Mouse (Mus musculus): ENCODE measurements at regions not wholly inside any gene's neighbourhood (a gene's known extent, or its start where the extent isn't known, plus 50 kb on each side); places are given as distances from the start of the nearest gene placed in this dataset.

DNA sequence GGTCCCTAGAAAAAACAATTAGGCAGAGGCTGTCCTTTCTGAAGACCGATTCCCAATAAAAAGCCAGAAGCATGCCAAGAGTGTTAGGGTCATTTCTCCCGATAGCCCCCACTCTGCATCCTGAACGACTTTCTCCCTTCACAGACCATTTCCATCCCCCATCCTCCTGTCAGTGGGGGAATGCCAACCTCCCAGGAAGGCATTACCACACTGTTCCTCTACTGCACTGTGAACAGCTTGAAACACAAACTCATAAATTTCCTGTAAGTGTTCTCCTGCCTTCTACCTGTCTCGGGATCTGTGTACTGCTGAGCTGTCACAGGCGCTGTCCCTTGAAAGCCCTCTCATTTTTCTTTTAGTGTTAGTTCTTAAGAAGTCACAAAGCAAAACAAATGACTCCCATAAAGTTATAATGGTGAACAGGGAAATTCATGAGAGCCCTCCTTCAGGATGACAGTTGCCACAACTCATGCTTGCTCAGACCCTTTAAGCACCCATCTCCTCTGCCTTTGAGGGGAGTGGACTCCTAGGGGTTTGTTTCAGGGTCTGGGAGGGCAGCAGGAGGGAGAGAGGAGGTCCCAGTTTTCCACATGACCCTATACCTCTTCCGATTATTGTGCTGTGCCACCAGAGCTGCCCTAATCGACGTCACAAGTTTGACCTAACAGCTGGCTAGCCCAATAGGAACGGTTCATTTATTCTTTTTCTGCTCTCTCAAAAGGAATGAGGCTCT lies 139.9 kb downstream of the Rchy1 start:
- no peak for DNase-seq (ENCODE audit: extremely low read depth, low read depth, low spot score)
- Histone ChIP-seq H3K4me1 (ENCODE audit: control insufficient read depth, insufficient read depth, low read length) (no peaks in the 10 kb centered on the region), H3K79me2 (ENCODE audit: control insufficient read depth, insufficient read depth, low read length) (no peaks in the 10 kb centered on the region), H3K4me3 (ENCODE audit: insufficient read depth, low read depth, low read length) (no peak overlapping the region), H3K27ac (replicated peaks; ENCODE audit: insufficient read depth, low read depth, low read length) (no peak overlapping the region), H3K36me3 (ENCODE audit: control insufficient read depth, insufficient read depth, low read length) (no peaks in the 10 kb centered on the region), H3K27me3 (ENCODE audit: control insufficient read depth, insufficient read depth, low read length) (no peaks in the 10 kb centered on the region), H3K9ac (ENCODE audit: low read depth, low read length) (no peak overlapping the region)
- 81% methylated on average over 9 of the region's 9 CpGs for WGBS
- no peak for TF ChIP-seq POLR2A (IDR thresholded peaks at IDR 0.05; ENCODE audit: extremely low read depth, insufficient read depth, low read length)
- TF ChIP-seq CTCF (IDR thresholded peaks at IDR 0.05; ENCODE audit: low read depth, low read length): no peak

DNA sequence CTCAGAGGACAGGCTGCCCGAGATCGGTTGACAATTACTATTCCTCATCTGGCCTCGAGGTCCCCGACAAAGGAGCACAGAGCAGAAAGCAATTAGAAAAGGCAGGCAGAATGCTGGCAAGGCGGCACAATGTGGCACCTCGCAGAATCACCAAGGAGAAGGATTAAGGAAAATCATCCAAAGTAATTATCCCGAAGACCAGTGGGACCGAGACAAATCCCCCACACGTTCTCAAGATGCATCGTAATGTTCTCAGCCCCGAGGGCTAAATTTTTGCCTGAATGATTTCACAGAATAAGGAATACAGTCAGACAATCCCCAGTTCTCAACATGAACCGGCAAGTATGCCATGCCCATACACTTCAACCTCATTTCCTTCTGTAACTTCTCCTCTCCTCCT lies 144.1 kb downstream of the Rchy1 start:
- Histone ChIP-seq H3K9ac (ENCODE audit: low read depth, low read length) (no peak overlapping the region), H3K79me2 (ENCODE audit: control insufficient read depth, insufficient read depth, low read length) (no peaks in the 10 kb centered on the region), H3K27ac (replicated peaks; ENCODE audit: insufficient read depth, low read depth, low read length) (no peak overlapping the region), H3K4me1 (ENCODE audit: control insufficient read depth, insufficient read depth, low read length) (no peaks in the 10 kb centered on the region), H3K36me3 (ENCODE audit: control insufficient read depth, insufficient read depth, low read length) (no peaks in the 10 kb centered on the region), H3K4me3 (ENCODE audit: insufficient read depth, low read depth, low read length) (no peak overlapping the region), H3K27me3 (ENCODE audit: control insufficient read depth, insufficient read depth, low read length) (no peaks in the 10 kb centered on the region)
- WGBS: 87% methylated on average over 12 of the region's 12 CpGs
- TF ChIP-seq CTCF (IDR thresholded peaks at IDR 0.05; ENCODE audit: low read depth, low read length) (no peak), POLR2A (IDR thresholded peaks at IDR 0.05; ENCODE audit: extremely low read depth, insufficient read depth, low read length) (no peak)
- DNase-seq (ENCODE audit: extremely low read depth, low read depth, low spot score): no peak

GRCm38 (mm10) chr5:91818195-91818594 lies 144.7 kb downstream of the Rchy1 start:
- H3K9ac ChIP-seq (ENCODE audit: low read depth, low read length): no peak overlapping the region
- 88% methylated on average over 11 of the region's 11 CpGs for WGBS
- H3K4me1 ChIP-seq (ENCODE audit: control insufficient read depth, insufficient read depth, low read length): no peaks in the 10 kb centered on the region
- TF ChIP-seq CTCF (IDR thresholded peaks at IDR 0.05; ENCODE audit: low read depth, low read length) (no peak), POLR2A (IDR thresholded peaks at IDR 0.05; ENCODE audit: extremely low read depth, insufficient read depth, low read length) (no peak)
- H3K36me3 ChIP-seq (ENCODE audit: control insufficient read depth, insufficient read depth, low read length): no peaks in the 10 kb centered on the region
- DNase-seq (ENCODE audit: extremely low read depth, low read depth, low spot score): no peak
- H3K27ac ChIP-seq (replicated peaks; ENCODE audit: insufficient read depth, low read depth, low read length): no peak overlapping the region
- no peak overlapping the region for H3K4me3 ChIP-seq (ENCODE audit: insufficient read depth, low read depth, low read length)
- no peaks in the 10 kb centered on the region for H3K27me3 ChIP-seq (ENCODE audit: control insufficient read depth, insufficient read depth, low read length)
- H3K79me2 ChIP-seq (ENCODE audit: control insufficient read depth, insufficient read depth, low read length): no peaks in the 10 kb centered on the region

DNA sequence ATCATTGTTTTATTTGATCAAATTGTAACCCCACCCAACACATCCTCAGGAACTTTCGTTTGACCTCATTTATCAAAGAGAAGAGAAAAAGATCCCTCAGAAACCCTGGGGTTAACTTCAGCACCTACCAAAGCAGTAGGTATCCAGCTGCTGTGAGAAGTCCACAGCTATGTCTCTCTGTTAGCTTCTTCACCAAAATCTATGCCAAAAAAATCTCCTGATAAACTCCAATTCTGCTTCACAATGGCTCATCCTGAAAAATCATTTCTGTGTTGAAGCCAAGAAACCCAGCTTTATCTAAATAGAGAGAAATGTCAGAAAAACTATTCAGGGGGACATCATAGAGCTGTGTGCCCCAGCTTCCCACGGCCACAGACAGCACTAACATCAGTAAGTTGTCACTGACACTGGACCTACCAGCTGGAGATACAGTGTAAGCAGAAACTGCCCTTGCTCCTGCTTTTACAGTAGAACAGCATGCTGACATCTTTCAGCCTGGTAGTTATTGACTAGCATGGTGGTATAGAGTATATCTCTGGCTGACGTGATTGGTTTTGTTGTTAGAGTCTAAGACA lies 146.4 kb downstream of the Rchy1 start:
- TF ChIP-seq POLR2A (IDR thresholded peaks at IDR 0.05; ENCODE audit: extremely low read depth, insufficient read depth, low read length): no peak

DNA sequence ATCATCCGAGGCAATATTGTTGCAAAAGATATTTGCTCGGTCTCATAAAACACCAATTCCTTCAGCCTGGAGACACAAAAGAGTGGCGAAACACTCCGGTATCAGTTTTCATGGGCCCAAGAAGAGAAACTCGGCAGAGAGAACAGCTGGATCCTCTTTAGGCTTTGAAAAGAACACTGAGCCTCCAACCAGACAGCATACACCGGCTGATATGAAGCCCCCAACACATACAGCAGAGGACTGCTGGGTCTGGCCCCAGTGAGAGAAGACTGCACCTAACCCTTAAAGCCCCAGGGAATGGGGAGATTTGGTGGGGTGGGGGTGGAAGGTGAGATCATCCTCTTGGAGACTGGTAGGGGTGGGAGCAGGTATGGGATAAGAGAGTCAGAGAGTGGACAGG lies 147.9 kb downstream of the Rchy1 start:
- Histone ChIP-seq H3K36me3 (ENCODE audit: control insufficient read depth, insufficient read depth, low read length) (no peaks in the 10 kb centered on the region), H3K79me2 (ENCODE audit: control insufficient read depth, insufficient read depth, low read length) (no peaks in the 10 kb centered on the region), H3K9ac (ENCODE audit: low read depth, low read length) (no peak overlapping the region), H3K4me3 (ENCODE audit: insufficient read depth, low read depth, low read length) (no peak overlapping the region), H3K4me1 (ENCODE audit: control insufficient read depth, insufficient read depth, low read length) (no peaks in the 10 kb centered on the region), H3K27ac (replicated peaks; ENCODE audit: insufficient read depth, low read depth, low read length) (no peak overlapping the region), H3K27me3 (ENCODE audit: control insufficient read depth, insufficient read depth, low read length) (no peaks in the 10 kb centered on the region)
- TF ChIP-seq CTCF (IDR thresholded peaks at IDR 0.05; ENCODE audit: low read depth, low read length): no peak
- no peak for TF ChIP-seq POLR2A (IDR thresholded peaks at IDR 0.05; ENCODE audit: extremely low read depth, insufficient read depth, low read length)
- no peak for DNase-seq (ENCODE audit: extremely low read depth, low read depth, low spot score)
- 85% methylated on average over 6 of the region's 6 CpGs for WGBS

More for the DNA sequence above, 146.4 kb downstream of the Rchy1 start:
- Histone ChIP-seq H3K4me1 (ENCODE audit: control insufficient read depth, insufficient read depth, low read length) (no peaks in the 10 kb centered on the region), H3K4me3 (ENCODE audit: insufficient read depth, low read depth, low read length) (no peak overlapping the region), H3K79me2 (ENCODE audit: control insufficient read depth, insufficient read depth, low read length) (no peaks in the 10 kb centered on the region), H3K9ac (ENCODE audit: low read depth, low read length) (no peak overlapping the region), H3K36me3 (ENCODE audit: control insufficient read depth, insufficient read depth, low read length) (no peaks in the 10 kb centered on the region), H3K27ac (replicated peaks; ENCODE audit: insufficient read depth, low read depth, low read length) (no peak overlapping the region), H3K27me3 (ENCODE audit: control insufficient read depth, insufficient read depth, low read length) (no peaks in the 10 kb centered on the region)
- WGBS: 77% methylated on average over 3 of the region's 3 CpGs
- DNase-seq (ENCODE audit: extremely low read depth, low read depth, low spot score): no peak

DNA sequence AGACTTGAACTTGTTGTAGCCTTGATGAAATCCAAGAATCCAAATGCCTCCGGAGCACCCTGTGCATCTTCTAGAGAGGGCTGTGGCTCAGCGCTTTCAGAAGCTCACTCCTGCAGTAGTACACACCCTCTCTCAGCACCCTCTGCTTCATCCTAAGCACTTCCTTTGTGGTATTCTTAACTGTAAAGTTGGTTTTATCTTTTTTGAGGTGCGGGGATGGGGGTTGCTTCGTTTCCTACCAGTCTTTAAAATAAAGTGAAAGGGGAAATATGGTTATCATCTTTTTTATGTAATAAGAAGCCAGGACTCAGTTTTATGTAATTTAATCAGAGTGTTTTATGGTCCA lies 148.5 kb downstream of the Rchy1 start:
- H3K9ac ChIP-seq (ENCODE audit: low read depth, low read length): no peak overlapping the region
- TF ChIP-seq CTCF (IDR thresholded peaks at IDR 0.05; ENCODE audit: low read depth, low read length) (no peak), POLR2A (IDR thresholded peaks at IDR 0.05; ENCODE audit: extremely low read depth, insufficient read depth, low read length) (no peak)

More for the DNA sequence above, 148.5 kb downstream of the Rchy1 start:
- no peaks in the 10 kb centered on the region for H3K36me3 ChIP-seq (ENCODE audit: control insufficient read depth, insufficient read depth, low read length)
- WGBS: 82% methylated on average over 4 of the region's 4 CpGs
- no peak overlapping the region for H3K4me3 ChIP-seq (ENCODE audit: insufficient read depth, low read depth, low read length)
- no peak for DNase-seq (ENCODE audit: extremely low read depth, low read depth, low spot score)
- no peak overlapping the region for H3K27ac ChIP-seq (replicated peaks; ENCODE audit: insufficient read depth, low read depth, low read length)
- no peaks in the 10 kb centered on the region for H3K27me3 ChIP-seq (ENCODE audit: control insufficient read depth, insufficient read depth, low read length)
- H3K79me2 ChIP-seq (ENCODE audit: control insufficient read depth, insufficient read depth, low read length): no peaks in the 10 kb centered on the region
- no peaks in the 10 kb centered on the region for H3K4me1 ChIP-seq (ENCODE audit: control insufficient read depth, insufficient read depth, low read length)

Data from liver, adult 2 months (tissue).